Mouse (Mus musculus): ENCODE measurements around the gene Kctd12. TPM values are rescaled to one million over a fixed set of nuclear protein-coding genes. Genes with fewer than 3 reads are reported as not detected.

Gene Kctd12
- polyA plus RNA-seq, 1 experiment from 2014 or later: 10.8 TPM

GRCm38 (mm10) chr14:102942222-102942843 lies 40.1 kb downstream of the Kctd12 start:
- WGBS: 89% methylated on average over 2 of the region's 2 CpGs

GRCm38 (mm10) chr14:102934878-102935277 lies 47.6 kb downstream of the Kctd12 start:
- no peak overlapping the region for H3K4me2 ChIP-seq (ENCODE audit: low read length)
- H3K36me3 ChIP-seq (ENCODE audit: control insufficient read depth, insufficient read depth, low read length): no peaks in the 10 kb centered on the region
- H3K4me1 ChIP-seq (ENCODE audit: control insufficient read depth, insufficient read depth, low read length): no peaks in the 10 kb centered on the region
- no peaks in the 10 kb centered on the region for H3K9me3 ChIP-seq (replicated peaks; ENCODE audit: control insufficient read depth, low read length)
- no peak for DNase-seq (ENCODE audit: low spot score)
- no peak overlapping the region for H3K9ac ChIP-seq (ENCODE audit: low read length)
- no peak overlapping the region for H3K4me3 ChIP-seq (ENCODE audit: low read depth, low read length)
- ATAC-seq: no peak
- H3K27ac ChIP-seq (ENCODE audit: low read depth, low read length): no peak overlapping the region
- H3K27me3 ChIP-seq (replicated peaks; ENCODE audit: control insufficient read depth, insufficient read depth, low read length): no peaks in the 10 kb centered on the region
- 60% methylated on average over 2 of the region's 2 CpGs for WGBS

More at GRCm38 (mm10) chr14:102942222-102942843, 40.1 kb downstream of the Kctd12 start:
- no peak overlapping the region for H3K4me3 ChIP-seq (ENCODE audit: low read depth, low read length)
- no peak for ATAC-seq
- no peaks in the 10 kb centered on the region for H3K4me1 ChIP-seq (ENCODE audit: control insufficient read depth, insufficient read depth, low read length)
- H3K27ac ChIP-seq (ENCODE audit: low read depth, low read length): no peak overlapping the region
- H3K27me3 ChIP-seq (replicated peaks; ENCODE audit: control insufficient read depth, insufficient read depth, low read length): no peaks in the 10 kb centered on the region
- DNase-seq (ENCODE audit: low spot score): no peak
- H3K9ac ChIP-seq (ENCODE audit: low read length): no peak overlapping the region
- H3K4me2 ChIP-seq (ENCODE audit: low read length): no peak overlapping the region
- no peaks in the 10 kb centered on the region for H3K9me3 ChIP-seq (replicated peaks; ENCODE audit: control insufficient read depth, low read length)
- no peaks in the 10 kb centered on the region for H3K36me3 ChIP-seq (ENCODE audit: control insufficient read depth, insufficient read depth, low read length)

- Histone ChIP-seq H3K9me3 (replicated peaks; ENCODE audit: control insufficient read depth, low read length) (no peaks in the 10 kb centered on the region), H3K4me1 (ENCODE audit: control insufficient read depth, insufficient read depth, low read length) (no peaks in the 10 kb centered on the region), H3K4me3 (ENCODE audit: low read depth, low read length) (no peak overlapping the region), H3K27me3 (replicated peaks; ENCODE audit: control insufficient read depth, insufficient read depth, low read length) (no peaks in the 10 kb centered on the region), H3K27ac (ENCODE audit: low read depth, low read length) (no peak overlapping the region), H3K9ac (ENCODE audit: low read length) (no peak overlapping the region), H3K4me2 (ENCODE audit: low read length) (no peak overlapping the region), H3K36me3 (ENCODE audit: control insufficient read depth, insufficient read depth, low read length) (no peaks in the 10 kb centered on the region)
- ATAC-seq (no peak), DNase-seq (ENCODE audit: low spot score) (no peak)
- 58% methylated on average over 1 of the region's 1 CpGs for WGBS
These were observed 51.5 kb downstream of the Kctd12 start for GRCm38 (mm10) chr14:102930933-102931332.

DNA sequence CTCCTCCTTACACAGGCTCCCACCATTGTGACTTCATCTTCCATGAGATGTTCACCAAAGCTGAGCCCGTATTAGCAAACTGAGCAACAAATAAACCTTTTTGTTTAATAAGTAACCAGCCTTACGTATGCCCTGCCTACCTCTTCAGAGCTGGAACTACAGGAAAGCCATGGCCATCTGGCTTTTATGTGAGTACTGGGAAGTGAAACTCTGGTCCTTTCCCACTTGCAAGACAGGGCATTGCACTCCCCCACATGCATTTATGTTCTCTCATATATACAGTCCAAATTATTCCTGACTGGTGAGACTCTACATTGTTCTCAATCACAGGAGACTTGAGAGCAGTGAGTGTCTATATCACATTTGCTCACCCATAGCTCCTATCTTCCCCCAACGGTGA lies 52.9 kb downstream of the Kctd12 start:
- WGBS: 84% methylated on average over 3 of the region's 3 CpGs
- H3K27me3 ChIP-seq (replicated peaks; ENCODE audit: control insufficient read depth, insufficient read depth, low read length): no peaks in the 10 kb centered on the region
- H3K4me1 ChIP-seq (ENCODE audit: control insufficient read depth, insufficient read depth, low read length): no peaks in the 10 kb centered on the region
- H3K4me2 ChIP-seq (ENCODE audit: low read length): no peak overlapping the region
- H3K9ac ChIP-seq (ENCODE audit: low read length): no peak overlapping the region
- H3K36me3 ChIP-seq (ENCODE audit: control insufficient read depth, insufficient read depth, low read length): no peaks in the 10 kb centered on the region
- ATAC-seq (no peak), DNase-seq (ENCODE audit: low spot score) (no peak)
- no peak overlapping the region for H3K27ac ChIP-seq (ENCODE audit: low read depth, low read length)
- no peak overlapping the region for H3K4me3 ChIP-seq (ENCODE audit: low read depth, low read length)
- H3K9me3 ChIP-seq (replicated peaks; ENCODE audit: control insufficient read depth, low read length): no peaks in the 10 kb centered on the region

GRCm38 (mm10) chr14:102927847-102928466 lies 54.5 kb downstream of the Kctd12 start:
- no peaks in the 10 kb centered on the region for H3K36me3 ChIP-seq (ENCODE audit: control insufficient read depth, insufficient read depth, low read length)
- H3K4me3 ChIP-seq (ENCODE audit: low read depth, low read length): no peak overlapping the region
- no peak overlapping the region for H3K4me2 ChIP-seq (ENCODE audit: low read length)
- no peaks in the 10 kb centered on the region for H3K4me1 ChIP-seq (ENCODE audit: control insufficient read depth, insufficient read depth, low read length)
- no peaks in the 10 kb centered on the region for H3K9me3 ChIP-seq (replicated peaks; ENCODE audit: control insufficient read depth, low read length)
- ATAC-seq (no peak), DNase-seq (ENCODE audit: low spot score) (no peak)
- H3K9ac ChIP-seq (ENCODE audit: low read length): no peak overlapping the region
- H3K27me3 ChIP-seq (replicated peaks; ENCODE audit: control insufficient read depth, insufficient read depth, low read length): no peaks in the 10 kb centered on the region
- no peak overlapping the region for H3K27ac ChIP-seq (ENCODE audit: low read depth, low read length)
- 88% methylated on average over 5 of the region's 5 CpGs for WGBS

Small RNA genes within 50 kb of the gene (microRNA-seq; reads per million reads assigned to microRNA genes)
- 0.53 reads per million for gene Mir5130

Other genes starting within 250 kb of the Kctd12 start
- not detected in 2 replicates for gene Acod1, start 64.3 kb upstream of the Kctd12 start, polyA plus RNA-seq (2014; fragmentation: Nextera tagmentation; extraction: Ambion mirVana)
- 11.2 and 11.4 TPM in 2 replicates for gene Cln5, start 87.6 kb upstream of the Kctd12 start, polyA plus RNA-seq (2014; fragmentation: Nextera tagmentation; extraction: Ambion mirVana)
- gene Fbxl3, start 116.9 kb upstream of the Kctd12 start, polyA plus RNA-seq (2014; fragmentation: Nextera tagmentation; extraction: Ambion mirVana): 26.9 and 28.1 TPM in 2 replicates

All from forebrain, embryonic 14.5 days (tissue).